Mouse (Mus musculus) liver, embryonic 16.5 days (tissue): ENCODE data around the gene Rcbtb2. TPM values are rescaled to one million over a fixed set of nuclear protein-coding genes. Genes with fewer than 3 reads are reported as not detected.
A peak's percentile ranks its signal among the peaks of the same experiment; 100 is the strongest.

ENCODE experiments used
- ATAC-seq: fragments of 200-750 bp; cut with Nextera tagmentation; 2 replicates; pipeline ENCODE4 v1.8.0; 2017; ENCODE audit warnings: low read depth, mild to moderate bottlenecking, moderate number of reproducible peaks, moderate library complexity
- H3K27ac ChIP-seq: fragments of 300-500 bp; sonication (generic); 2 replicates; pipeline ENCODE4 v1.5.1; 2014; ENCODE audit warnings: mild to moderate bottlenecking, low read length
- H3K27me3 ChIP-seq: fragments of 300-500 bp; sonication (generic); 2 replicates; pipeline ENCODE4 v1.6.1; 2014; ENCODE audit warnings: low read depth, low read length, mixed read lengths; ENCODE audit not compliant: control insufficient read depth, insufficient read depth
- H3K36me3 ChIP-seq: fragments of 300-500 bp; sonication (generic); 2 replicates; pipeline ENCODE4 v1.6.1; 2014; ENCODE audit warnings: mild to moderate bottlenecking; ENCODE audit not compliant: control insufficient read depth, insufficient read depth
- H3K4me1 ChIP-seq: fragments of 300-500 bp; sonication (generic); 2 replicates; pipeline ENCODE4 v1.6.1; 2014; ENCODE audit warnings: low read depth, low read length, mixed read lengths; ENCODE audit not compliant: control insufficient read depth
- H3K4me2 ChIP-seq: fragments of 300-500 bp; sonication (generic); 2 replicates; pipeline ENCODE4 v1.6.1; 2014; ENCODE audit warnings: low read depth, low read length, mixed read lengths
- H3K4me3 ChIP-seq: fragments of 300-500 bp; sonication (generic); 2 replicates; pipeline ENCODE4 v1.5.1; 2014; ENCODE audit warnings: low read depth, mild to moderate bottlenecking, low read length
- H3K9ac ChIP-seq: fragments of 300-500 bp; sonication (generic); 2 replicates; pipeline ENCODE4 v1.6.1; 2014; ENCODE audit warnings: low read depth, low read length
- H3K9me3 ChIP-seq: fragments of 300-500 bp; sonication (generic); replicated peaks from 2 replicates; pipeline ENCODE4 v1.6.1; 2016; ENCODE audit warnings: low read length; ENCODE audit not compliant: control insufficient read depth
- WGBS: fragments of 180-500 bp; shearing (Covaris S2); extraction: QIAGEN DNeasy Blood & Tissue Kit; methylation state at CpG from one replicate; pipeline ENCODE4 v1.1.7; 2014; ENCODE audit not compliant: insufficient replicate concordance; 5-methylcytosine and 5-hydroxymethylcytosine counted together
- microRNA counts: library from miRNA; unstranded; fragments of <30 nt; microRNA quantifications from one replicate; lab custom pipeline; 2016
- microRNA-seq: library from miRNA; unstranded; fragments of <30 nt; microRNA quantifications from one replicate; pipeline ENCODE4, GENCODE M21; 2016
- polyA plus RNA-seq: library from polyadenylated mRNA; unstranded; fragments of >200 nt; fragmentation: Nextera tagmentation; extraction: Ambion mirVana; gene quantifications from 2 replicates; pipeline ENCODE4 v1.2.1, GENCODE M21; 2015

The Rcbtb2 gene
- polyA plus RNA-seq, 1 experiment from 2014 or later: 19.5 TPM

DNA sequence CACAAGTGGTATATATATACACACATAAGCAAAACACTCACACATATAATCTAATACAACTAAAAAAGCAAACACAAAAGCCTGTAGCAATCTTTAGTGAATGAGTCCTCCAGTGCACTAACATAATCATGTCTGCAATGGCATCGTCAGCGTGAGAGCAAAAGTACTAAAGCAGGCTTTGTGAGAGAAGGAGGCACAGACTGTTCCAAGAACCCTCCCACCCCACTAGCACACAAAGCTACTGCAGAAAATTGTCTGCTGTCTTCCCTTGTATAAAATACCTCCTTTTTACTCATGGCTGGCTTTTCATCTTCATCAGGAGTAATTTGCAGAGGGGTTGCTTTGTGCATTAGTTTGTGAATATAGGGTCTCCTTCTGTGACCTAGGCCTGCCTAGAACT, 129.4 kb downstream of the Rcbtb2 start:
- WGBS: 92% methylated on average over 2 of the region's 2 CpGs
- Histone ChIP-seq H3K4me3 (no peak overlapping the region), H3K4me1 (peaks cover 5% of the 10 kb centered on the region), H3K9me3 (no peaks in the 10 kb centered on the region), H3K9ac (no peak overlapping the region), H3K27ac (no peak overlapping the region), H3K27me3 (no peaks in the 10 kb centered on the region), H3K4me2 (no peak overlapping the region), H3K36me3 (no peaks in the 10 kb centered on the region)
- ATAC-seq: no peak

GRCm38 (mm10) chr14:73253453-73254251, 130.8 kb downstream of the Rcbtb2 start:
- ATAC-seq: peak; percentile 76
- no peaks in the 10 kb centered on the region for H3K36me3 ChIP-seq
- no peak overlapping the region for H3K9ac ChIP-seq
- no peak overlapping the region for H3K4me2 ChIP-seq
- H3K4me3 ChIP-seq: no peak overlapping the region
- WGBS: 43% methylated on average over 6 of the region's 6 CpGs
- peaks cover 8% of the 10 kb centered on the region for H3K4me1 ChIP-seq
- no peaks in the 10 kb centered on the region for H3K27me3 ChIP-seq
- peak overlapping the region; percentile 69 for H3K27ac ChIP-seq
- no peaks in the 10 kb centered on the region for H3K9me3 ChIP-seq

GRCm38 (mm10) chr14:73254412-73254811, 131.6 kb downstream of the Rcbtb2 start:
- Histone ChIP-seq H3K27me3 (no peaks in the 10 kb centered on the region), H3K9ac (no peak overlapping the region), H3K4me2 (no peak overlapping the region), H3K36me3 (no peaks in the 10 kb centered on the region), H3K27ac (0 out of 2 replicates have a peak overlapping the region, but pooled peaks have one; percentile 33), H3K4me1 (peaks cover 8% of the 10 kb centered on the region), H3K9me3 (no peaks in the 10 kb centered on the region), H3K4me3 (no peak overlapping the region)
- WGBS: 72% methylated on average over 4 of the region's 4 CpGs
- no peak for ATAC-seq

DNA sequence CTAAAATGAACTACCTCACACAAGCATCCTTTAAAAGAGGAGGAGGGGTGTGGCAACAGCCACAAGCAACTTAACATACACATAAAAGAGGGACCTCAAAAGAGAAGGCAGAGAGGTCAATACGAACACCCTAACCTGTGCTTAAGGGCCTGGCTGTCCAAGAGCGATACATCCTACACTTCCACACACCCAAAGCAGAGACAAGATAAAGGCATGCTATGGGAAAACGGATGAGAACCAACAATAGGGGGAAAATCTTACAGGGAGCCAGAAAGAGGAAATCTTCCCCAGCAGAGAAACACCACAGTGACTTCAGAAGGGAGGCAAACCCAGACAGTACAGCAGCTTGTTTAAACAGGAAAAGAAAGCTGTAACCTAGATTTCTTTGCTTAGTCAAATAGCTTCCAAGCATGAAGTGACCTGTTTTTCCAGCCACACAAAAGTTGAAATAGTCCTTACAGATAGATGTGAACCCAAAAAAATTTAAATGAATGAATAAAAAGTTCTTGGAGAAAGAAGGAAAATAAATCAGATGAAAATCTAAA, 132.7 kb downstream of the Rcbtb2 start:
- ATAC-seq: no peak
- Histone ChIP-seq H3K4me2 (no peak overlapping the region), H3K9me3 (no peaks in the 10 kb centered on the region), H3K9ac (no peak overlapping the region), H3K36me3 (no peaks in the 10 kb centered on the region), H3K27ac (0 out of 2 replicates have a peak overlapping the region, but pooled peaks have one; percentile 24), H3K4me1 (peaks cover 8% of the 10 kb centered on the region), H3K4me3 (no peak overlapping the region), H3K27me3 (no peaks in the 10 kb centered on the region)
- WGBS: 56% methylated on average over 3 of the region's 3 CpGs

GRCm38 (mm10) chr14:73257348-73257747, 134.5 kb downstream of the Rcbtb2 start:
- H3K9ac ChIP-seq: no peak overlapping the region
- no peak overlapping the region for H3K4me3 ChIP-seq
- H3K27ac ChIP-seq: no peak overlapping the region
- H3K4me1 ChIP-seq: peaks cover 8% of the 10 kb centered on the region
- ATAC-seq: no peak
- 54% methylated on average over 7 of the region's 7 CpGs for WGBS
- H3K27me3 ChIP-seq: no peaks in the 10 kb centered on the region
- H3K9me3 ChIP-seq: no peaks in the 10 kb centered on the region
- H3K36me3 ChIP-seq: peaks cover 3% of the 10 kb centered on the region
- H3K4me2 ChIP-seq: no peak overlapping the region

MicroRNAs within 50 kb of the gene (microRNA counts, 519-probe panel; counts per million panel counts)
- microRNA mmu-miR-687 (lab: Ali Mortazavi, UCI): 60.7 counts per million

Small RNAs within 50 kb of the gene (microRNA-seq; reads per million reads assigned to microRNA genes)
- gene Mir687: not detected

Other genes starting within 250 kb of the Rcbtb2 start
- gene Cysltr2, start 73.9 kb upstream of the Rcbtb2 start, polyA plus RNA-seq: 0.23 and 0.26 TPM in 2 replicates
- 5.9 TPM in 2 replicates for gene Lpar6, start 114.9 kb downstream of the Rcbtb2 start, polyA plus RNA-seq
- gene Rb1, start 202.8 kb downstream of the Rcbtb2 start, polyA plus RNA-seq: 16.7 and 18.5 TPM in 2 replicates